Mouse (Mus musculus) heart, embryonic 10.5 days (tissue): ENCODE data around the gene Msantd2. TPM values are rescaled to one million over a fixed set of nuclear protein-coding genes. Genes with fewer than 3 reads are reported as not detected.
A peak's percentile ranks its signal among the peaks of the same experiment; 100 is the strongest.

ENCODE experiments used
- DNase-seq: peaks from one replicate; pipeline ENCODE4 v3.0.0-alpha.2; 2017; ENCODE audit warnings: low spot score
- H3K27ac ChIP-seq: fragments of 300-500 bp; sonication (generic); 2 replicates; pipeline ENCODE4 v1.5.1; 2016; ENCODE audit warnings: mild to moderate bottlenecking
- H3K27me3 ChIP-seq: fragments of 300-500 bp; sonication (generic); 2 replicates; pipeline ENCODE4 v1.6.1; 2016; ENCODE audit warnings: mild to moderate bottlenecking; ENCODE audit not compliant: poor library complexity, insufficient read depth, severe bottlenecking
- H3K36me3 ChIP-seq: fragments of 300-500 bp; sonication (generic); 2 replicates; pipeline ENCODE4 v1.6.1; 2016; ENCODE audit warnings: mild to moderate bottlenecking, moderate library complexity
- H3K4me1 ChIP-seq: fragments of 300-500 bp; sonication (generic); 2 replicates; pipeline ENCODE4 v1.6.1; 2016; ENCODE audit warnings: mild to moderate bottlenecking
- H3K4me3 ChIP-seq: fragments of 300-500 bp; sonication (generic); 2 replicates; pipeline ENCODE4 v1.5.1; 2016; ENCODE audit warnings: mild to moderate bottlenecking, moderate library complexity
- H3K9me3 ChIP-seq: fragments of 300-500 bp; sonication (generic); 2 replicates; pipeline ENCODE4 v1.6.1; 2016; ENCODE audit warnings: mild to moderate bottlenecking, moderate library complexity
- WGBS: fragments of 180-500 bp; shearing (Covaris S2); methylation state at CpG from one replicate; pipeline ENCODE4 v1.1.7; 2016; 5-methylcytosine and 5-hydroxymethylcytosine counted together
- polyA plus RNA-seq: library from polyadenylated mRNA; unstranded; fragments of >200 nt; fragmentation: Nextera tagmentation; extraction: Ambion mirVana; gene quantifications from 2 replicates; pipeline ENCODE4 v1.2.1, GENCODE M21; 2016

Msantd2 gene
- polyA plus RNA-seq, 1 experiment from 2014 or later, result 23.8 TPM

DNA sequence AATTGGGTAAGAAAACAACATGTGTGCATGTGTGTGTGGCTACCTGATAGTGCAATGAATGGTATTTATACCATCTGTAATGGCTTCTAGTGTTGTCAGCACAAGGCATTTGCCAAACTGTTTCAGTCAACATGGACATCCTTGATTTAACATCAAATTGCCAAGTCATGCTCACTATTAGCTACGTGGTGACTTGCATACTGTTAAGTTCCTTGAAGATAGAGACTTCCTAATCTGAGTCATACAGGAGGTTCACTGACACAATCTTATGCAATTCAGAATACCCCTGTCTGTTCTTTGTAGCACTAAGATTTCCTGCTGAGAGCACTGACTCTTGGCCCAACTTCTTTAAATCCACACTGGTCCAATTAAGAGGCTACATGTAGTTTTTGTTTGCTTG is 28.3 kb downstream of the Msantd2 start:
- H3K27ac ChIP-seq, result no peak overlapping the region
- WGBS, result 56% methylated on average over 1 of the region's 1 CpGs

DNA sequence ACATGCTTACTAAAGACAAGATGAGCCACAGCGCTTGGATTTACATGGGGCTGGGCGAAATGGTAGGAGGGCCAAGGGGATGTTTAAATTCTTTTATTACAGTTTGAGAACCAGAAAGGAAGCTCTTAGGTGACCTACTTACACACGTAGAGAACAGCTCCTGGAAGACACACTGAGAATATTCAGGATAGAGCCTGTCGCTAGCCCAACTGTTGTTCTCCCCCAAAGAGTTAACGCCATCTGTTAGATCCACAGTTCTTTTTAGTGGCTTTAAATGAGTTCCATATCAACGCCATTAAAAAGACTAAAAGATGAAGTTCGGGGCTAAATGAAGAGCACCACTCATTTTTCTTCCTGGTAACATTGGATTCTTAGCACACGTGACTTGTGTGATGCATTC is 29.9 kb downstream of the Msantd2 start:
- Histone ChIP-seq H3K36me3 (peaks cover 40% of the 10 kb centered on the region), H3K9me3 (no peaks in the 10 kb centered on the region), H3K27me3 (no peaks in the 10 kb centered on the region), H3K4me1 (peaks cover 15% of the 10 kb centered on the region; the same call in 1 of the 2 replicates), H3K27ac (no peak overlapping the region), H3K4me3 (no peak overlapping the region)
- WGBS, result 89% methylated on average over 8 of the region's 8 CpGs
- no peak for DNase-seq

More for the DNA sequence above, 28.3 kb downstream of the Msantd2 start:
- H3K27me3 ChIP-seq, result no peaks in the 10 kb centered on the region
- peaks cover 15% of the 10 kb centered on the region; the same call in 1 of the 2 replicates for H3K4me1 ChIP-seq
- H3K9me3 ChIP-seq, result no peaks in the 10 kb centered on the region
- no peak overlapping the region for H3K4me3 ChIP-seq
- no peak for DNase-seq
- H3K36me3 ChIP-seq, result peaks cover 29% of the 10 kb centered on the region

DNA sequence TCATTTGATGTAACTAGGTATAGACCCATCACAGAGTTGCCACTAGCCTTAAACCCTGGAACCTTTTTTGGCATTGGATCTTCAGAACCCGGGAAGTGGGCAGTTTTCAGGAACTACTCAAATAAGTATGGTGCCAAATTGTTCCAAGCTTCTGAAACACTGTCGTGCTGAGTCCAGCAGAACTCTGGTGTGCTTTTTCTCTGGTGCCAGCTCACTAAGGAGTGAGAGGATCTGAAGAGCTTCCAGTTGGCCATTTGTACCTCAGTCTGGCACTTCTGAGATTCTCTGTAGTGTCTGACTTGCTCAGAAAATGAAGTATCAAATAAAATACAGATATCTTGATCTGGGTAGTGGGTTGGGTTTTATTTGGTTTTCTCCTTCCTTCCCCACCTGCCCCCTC is 30.9 kb downstream of the Msantd2 start:
- no peaks in the 10 kb centered on the region for H3K9me3 ChIP-seq
- no peaks in the 10 kb centered on the region for H3K27me3 ChIP-seq
- DNase-seq, result no peak
- peaks cover 16% of the 10 kb centered on the region; the same call in 1 of the 2 replicates for H3K4me1 ChIP-seq
- WGBS, result 92% methylated on average over 2 of the region's 2 CpGs
- H3K27ac ChIP-seq, result no peak overlapping the region
- no peak overlapping the region for H3K4me3 ChIP-seq
- H3K36me3 ChIP-seq, result peaks cover 43% of the 10 kb centered on the region

DNA sequence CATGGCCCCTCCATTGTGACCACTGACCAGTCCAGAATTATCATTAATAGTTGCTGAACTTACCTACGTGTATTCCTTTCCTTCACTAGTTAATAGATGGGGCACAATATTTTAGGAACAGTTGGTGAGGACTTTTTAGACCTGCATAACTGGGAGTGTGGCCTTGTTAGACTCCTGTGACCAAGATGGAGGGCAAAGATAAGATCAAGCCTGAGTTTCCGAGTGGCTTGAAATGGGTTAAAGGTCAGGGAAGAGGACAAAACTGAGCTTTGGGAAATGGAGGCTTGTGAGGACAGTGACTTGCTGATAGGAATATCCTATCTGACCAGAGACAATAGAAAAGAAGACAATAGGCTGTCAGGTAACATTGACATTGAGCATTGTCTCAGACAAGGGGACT is 36.3 kb downstream of the Msantd2 start:
- 70% methylated on average over 2 of the region's 2 CpGs for WGBS
- Histone ChIP-seq H3K36me3 (peaks cover 32% of the 10 kb centered on the region), H3K4me3 (no peak overlapping the region)

DNA sequence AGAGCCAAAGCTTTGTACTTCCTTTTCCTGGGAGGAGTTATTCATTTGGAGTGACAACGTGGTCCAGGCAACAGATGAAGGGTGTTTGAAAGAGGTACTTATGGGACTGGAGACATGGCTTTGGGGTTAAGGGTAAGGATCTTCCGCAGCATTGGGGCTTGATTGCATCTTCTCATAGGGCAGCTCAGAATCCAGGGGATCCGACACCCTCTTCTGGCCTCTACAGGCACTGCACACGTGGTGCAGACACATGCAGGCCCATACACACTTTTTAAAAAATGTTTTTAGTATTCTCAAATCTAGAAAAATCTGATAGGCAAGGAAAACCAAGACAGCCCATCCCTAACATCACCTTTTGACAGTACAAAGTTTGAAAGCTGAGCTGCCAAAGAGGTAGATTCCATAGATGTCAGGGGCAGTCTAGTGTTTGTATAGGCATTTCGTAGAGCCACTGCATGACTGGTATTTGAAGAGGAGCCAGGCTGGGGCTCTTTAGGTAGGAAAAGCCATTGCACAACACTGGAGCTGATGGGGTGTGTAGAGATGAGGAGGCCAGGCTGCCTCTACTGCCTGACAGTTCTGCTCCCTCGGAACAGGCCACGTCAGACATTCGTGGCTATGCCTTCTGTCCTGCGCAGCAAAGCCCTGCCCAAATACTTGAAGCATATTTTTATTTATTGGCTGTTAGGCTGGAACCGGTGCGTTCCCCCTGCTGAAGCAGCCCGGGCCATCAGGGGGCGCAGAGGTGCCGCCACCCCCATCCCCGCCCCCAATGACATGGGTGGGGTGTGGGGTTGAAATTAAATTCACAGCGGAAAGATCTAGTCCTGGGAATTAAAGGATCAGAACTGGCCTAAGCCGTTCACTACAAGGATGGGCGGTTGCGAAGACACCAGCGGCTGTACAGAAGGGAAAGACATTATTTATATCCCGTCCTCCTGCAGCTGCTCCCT is 37.6 kb downstream of the Msantd2 start:
- WGBS, result 23% methylated on average over 21 of the region's 21 CpGs
- peak; percentile 71 for DNase-seq
- no peaks in the 10 kb centered on the region for H3K9me3 ChIP-seq
- H3K4me3 ChIP-seq, result peak overlapping the region; percentile 61
- peaks cover 22% of the 10 kb centered on the region for H3K36me3 ChIP-seq
- H3K27ac ChIP-seq, result peak overlapping the region; percentile 82; the same call in 1 of the 2 replicates
- H3K4me1 ChIP-seq, result peaks cover 50% of the 10 kb centered on the region
- peaks cover 56% of the 10 kb centered on the region for H3K27me3 ChIP-seq

More for the DNA sequence above, 36.3 kb downstream of the Msantd2 start:
- Histone ChIP-seq H3K9me3 (no peaks in the 10 kb centered on the region), H3K27ac (no peak overlapping the region), H3K27me3 (peaks cover 43% of the 10 kb centered on the region), H3K4me1 (peaks cover 38% of the 10 kb centered on the region)
- no peak for DNase-seq

DNA sequence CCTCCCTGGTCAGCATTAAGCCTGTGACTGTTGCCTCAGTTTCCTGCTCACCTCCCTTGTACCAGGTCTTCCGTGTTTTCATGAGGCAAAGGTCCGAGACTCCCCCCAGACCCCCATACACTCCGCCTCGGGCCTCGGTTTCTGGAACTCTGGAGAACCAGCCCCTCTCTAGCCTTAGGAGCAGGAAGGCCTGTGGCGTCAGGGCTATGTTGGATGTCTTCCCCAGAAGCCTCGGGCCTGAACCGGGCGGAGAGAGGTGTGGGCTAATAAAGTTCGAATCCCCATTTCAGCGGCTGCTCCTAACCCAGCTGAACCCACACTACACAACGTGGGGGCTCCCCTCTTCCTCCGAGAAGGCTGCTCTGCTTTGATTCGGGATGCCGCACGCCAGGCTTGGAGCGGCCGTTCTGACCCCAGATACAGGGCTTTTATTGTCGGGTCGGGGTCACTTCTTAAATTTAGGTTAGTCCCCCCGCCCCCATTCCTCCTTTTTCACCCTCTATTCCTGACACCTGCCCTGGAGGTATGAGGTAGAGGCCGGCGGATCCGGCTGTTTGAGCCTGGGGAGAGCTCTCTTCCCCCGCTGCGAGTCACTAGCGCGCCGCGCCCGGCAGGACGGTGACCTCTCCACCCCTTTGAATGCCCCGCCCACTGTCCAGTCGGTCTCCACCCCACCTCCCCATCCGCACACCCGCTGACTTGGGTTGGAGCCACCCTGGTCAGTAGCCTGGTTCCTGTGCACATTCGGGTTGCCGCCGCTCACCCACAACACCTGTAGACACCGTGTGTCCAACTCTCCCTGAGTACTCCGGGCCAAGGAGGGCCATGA is 38.5 kb downstream of the Msantd2 start, which contains the start of gene Esam:
Esam (plus strand) TSS at position 683 of the 829 bp plus-strand sequence.
- under 1% methylated on average over 41 of the region's 41 CpGs for WGBS
- Histone ChIP-seq H3K9me3 (no peaks in the 10 kb centered on the region), H3K4me3 (peak within 1 kb of the TSS; percentile 61), H3K4me1 (peaks cover 50% of the 10 kb centered on the region), H3K36me3 (peaks cover 14% of the 10 kb centered on the region), H3K27me3 (peaks cover 63% of the 10 kb centered on the region), H3K27ac (peak within 1 kb of the TSS; percentile 82)
- DNase-seq, result peak; percentile 80

DNA sequence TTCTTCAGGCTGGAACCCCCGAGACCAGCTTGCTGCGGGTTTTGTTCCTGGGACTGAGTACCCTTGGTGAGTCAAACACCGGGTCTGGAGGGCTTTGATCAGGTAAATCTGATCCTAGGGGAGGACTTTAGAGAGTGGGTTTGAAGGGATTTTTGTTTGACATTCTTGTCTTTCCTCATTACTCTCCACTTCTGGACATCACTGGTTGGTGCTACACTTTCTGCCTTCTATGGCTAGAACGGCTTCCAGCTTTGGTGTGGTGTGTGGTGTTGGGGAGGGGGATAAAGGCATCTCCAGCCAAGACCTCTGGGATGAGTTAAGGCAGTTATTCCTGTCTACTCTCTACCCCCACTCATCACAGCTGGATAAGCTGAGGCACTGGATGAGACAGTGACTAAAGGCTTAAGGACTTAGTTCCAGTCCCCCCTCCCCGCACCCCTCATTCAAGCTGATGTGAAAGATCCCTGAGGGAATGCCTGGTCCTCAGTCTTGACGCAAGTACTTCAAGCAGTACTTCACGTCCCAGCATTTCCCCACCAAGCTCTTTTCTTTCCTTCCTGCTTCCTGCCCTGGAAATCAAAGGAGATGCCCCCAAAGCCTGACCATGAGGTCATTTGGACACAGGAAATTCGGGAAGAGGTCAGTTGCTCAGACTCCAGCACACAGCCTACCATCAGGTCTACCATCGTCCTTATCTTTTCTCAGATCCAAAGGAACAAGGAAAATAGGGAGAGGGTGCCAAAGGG is 39.3 kb downstream of the Msantd2 start:
- Histone ChIP-seq H3K4me3 (peak overlapping the region; percentile 61), H3K36me3 (peaks cover 6% of the 10 kb centered on the region; the same call in 1 of the 2 replicates), H3K9me3 (no peaks in the 10 kb centered on the region), H3K27ac (peak overlapping the region; percentile 82), H3K27me3 (peaks cover 71% of the 10 kb centered on the region), H3K4me1 (peaks cover 50% of the 10 kb centered on the region)
- 19% methylated on average over 9 of the region's 9 CpGs for WGBS
- peak; percentile 69 for DNase-seq

DNA sequence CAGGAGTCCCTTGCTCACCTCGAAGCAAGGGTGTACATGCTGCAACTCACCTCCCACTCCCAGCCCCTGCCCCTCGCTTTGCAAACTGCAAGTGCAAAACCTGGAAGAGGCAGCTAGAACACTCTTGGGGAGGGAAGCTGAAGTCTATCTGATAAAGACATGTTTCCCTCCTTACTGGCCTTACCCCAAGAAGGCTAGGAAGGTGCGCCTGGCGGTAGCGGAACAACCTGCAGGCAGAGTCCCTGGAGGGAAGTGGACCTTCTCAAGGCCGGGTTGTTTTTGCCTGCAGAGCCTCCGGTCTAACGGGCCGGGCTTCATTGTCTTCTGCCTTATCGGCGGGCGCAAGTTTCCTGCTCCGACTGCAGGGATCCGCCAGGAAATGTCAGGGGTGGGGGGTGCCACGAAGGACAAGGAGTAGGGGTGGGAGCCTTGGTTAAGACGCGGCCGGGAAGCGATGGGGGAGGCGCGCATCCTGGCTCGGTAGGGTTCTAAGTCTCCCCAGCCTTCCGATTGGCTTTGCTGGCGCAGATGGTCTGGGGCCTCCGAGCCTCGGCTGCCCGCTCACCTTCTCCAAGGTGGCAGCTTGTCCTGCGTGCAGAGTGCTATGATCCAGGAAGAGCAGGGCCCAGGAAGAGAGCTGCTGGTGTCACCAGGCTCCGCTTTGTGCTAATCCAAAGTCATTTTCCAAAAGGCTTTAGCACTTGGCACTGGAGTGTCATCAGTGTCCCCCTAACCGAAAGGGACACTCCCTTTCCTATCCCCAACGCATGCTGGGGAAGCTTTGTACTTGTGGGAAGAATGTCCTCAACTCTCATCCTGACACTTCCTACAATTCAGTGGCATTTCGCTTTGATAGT is 41.1 kb downstream of the Msantd2 start:
- peak overlapping the region; percentile 82 for H3K27ac ChIP-seq
- H3K27me3 ChIP-seq, result peaks cover 71% of the 10 kb centered on the region
- peak; percentile 86 for DNase-seq
- H3K9me3 ChIP-seq, result no peaks in the 10 kb centered on the region
- under 1% methylated on average over 32 of the region's 32 CpGs for WGBS
- peaks cover 46% of the 10 kb centered on the region for H3K4me1 ChIP-seq
- H3K4me3 ChIP-seq, result peak overlapping the region; percentile 61
- H3K36me3 ChIP-seq, result peaks cover 5% of the 10 kb centered on the region; the same call in 1 of the 2 replicates

DNA sequence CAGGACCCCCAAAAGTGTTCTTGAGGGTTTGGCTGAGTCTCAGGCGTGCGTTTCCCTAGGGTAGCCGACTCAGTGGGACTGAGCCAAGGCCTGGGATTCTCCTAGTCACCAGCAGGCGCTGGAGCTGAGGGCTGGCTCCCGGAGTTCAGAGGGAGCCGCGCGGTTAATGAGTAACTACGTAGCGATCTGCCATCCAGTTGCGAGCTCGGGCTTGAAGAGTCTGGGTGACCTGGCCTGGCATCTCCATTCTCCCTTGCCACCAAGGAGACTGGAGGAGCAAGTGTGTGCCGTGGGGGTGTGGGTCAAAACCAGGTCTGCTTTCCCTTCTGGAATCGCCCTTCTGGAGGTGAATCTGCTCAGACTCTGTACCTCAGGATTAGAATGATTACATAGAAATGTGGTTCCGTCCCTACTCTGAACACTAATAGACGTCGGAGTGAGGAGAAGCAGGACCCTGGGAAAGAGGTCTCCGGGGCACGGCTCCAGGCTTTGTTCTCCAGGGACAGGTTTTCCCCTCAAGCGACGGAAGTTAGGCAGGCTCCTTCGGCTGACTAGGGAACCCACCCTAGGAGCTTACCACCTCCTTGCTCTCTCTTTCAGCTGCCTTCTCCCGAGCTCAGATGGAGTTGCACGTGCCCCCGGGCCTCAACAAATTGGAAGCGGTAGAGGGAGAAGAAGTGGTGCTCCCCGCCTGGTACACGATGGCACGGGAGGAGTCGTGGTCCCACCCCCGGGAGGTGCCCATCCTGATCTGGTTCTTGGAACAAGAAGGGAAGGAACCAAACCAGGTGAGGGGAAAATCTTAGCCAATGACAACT is 42.0 kb downstream of the Msantd2 start:
- 2% methylated on average over 31 of the region's 31 CpGs for WGBS
- peak overlapping the region; percentile 82 for H3K27ac ChIP-seq
- H3K4me3 ChIP-seq, result peak overlapping the region; percentile 61
- peaks cover 46% of the 10 kb centered on the region for H3K4me1 ChIP-seq
- H3K27me3 ChIP-seq, result peaks cover 71% of the 10 kb centered on the region
- peaks cover 5% of the 10 kb centered on the region; the same call in 1 of the 2 replicates for H3K36me3 ChIP-seq
- no peaks in the 10 kb centered on the region for H3K9me3 ChIP-seq
- DNase-seq, result peak; percentile 85

DNA sequence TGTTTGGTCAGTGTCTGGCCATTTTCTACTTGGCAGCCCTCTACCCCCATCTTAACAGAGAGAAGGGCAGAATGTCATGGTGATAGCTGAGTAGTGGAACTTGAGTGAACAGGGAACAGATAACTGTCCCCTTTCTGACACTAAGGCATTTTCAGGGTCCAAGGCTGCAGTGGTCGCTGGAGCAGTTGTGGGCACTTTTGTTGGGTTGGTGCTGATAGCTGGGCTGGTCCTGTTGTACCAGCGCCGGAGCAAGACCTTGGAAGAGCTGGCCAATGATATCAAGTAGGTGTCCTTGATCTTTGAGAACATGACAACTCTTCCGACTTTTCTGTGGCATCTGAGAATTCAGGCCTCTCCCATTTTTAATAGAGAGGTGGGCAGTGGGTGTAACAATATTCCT is 47.7 kb downstream of the Msantd2 start:
- Histone ChIP-seq H3K4me3 (no peak overlapping the region), H3K27ac (no peak overlapping the region), H3K36me3 (peaks cover 4% of the 10 kb centered on the region; the same call in 1 of the 2 replicates), H3K4me1 (peaks cover 24% of the 10 kb centered on the region), H3K27me3 (peaks cover 37% of the 10 kb centered on the region), H3K9me3 (no peaks in the 10 kb centered on the region)
- DNase-seq, result no peak
- WGBS, result 66% methylated on average over 4 of the region's 4 CpGs
